Mouse (Mus musculus) kidney, adult 2 months (tissue): ENCODE measurements around the gene Cntfr. TPM values are rescaled to one million over a fixed set of nuclear protein-coding genes. Genes with fewer than 3 reads are reported as not detected.

Experiments used
- DNase-seq: peaks from one replicate; pipeline ENCODE4 v3.0.0; 2021
- H3K27ac ChIP-seq: fragments of 200-500 bp; 2 replicates; pipeline ENCODE4 v1.5.1; 2012; ENCODE audit warnings: low read depth, low read length, control low read depth, inconsistent platforms; ENCODE audit not compliant: insufficient read depth
- H3K27me3 ChIP-seq: fragments of 200-500 bp; replicated peaks from 2 replicates; pipeline ENCODE4 v1.6.1; 2012; ENCODE audit warnings: mild to moderate bottlenecking, moderate library complexity, low read length, inconsistent platforms; ENCODE audit not compliant: control insufficient read depth, insufficient read depth
- H3K36me3 ChIP-seq: fragments of 200-500 bp; 2 replicates; pipeline ENCODE4 v1.6.1; 2012; ENCODE audit warnings: mild to moderate bottlenecking, moderate library complexity, low read length, inconsistent platforms; ENCODE audit not compliant: control insufficient read depth, insufficient read depth
- H3K4me1 ChIP-seq: fragments of 200-500 bp; 2 replicates; pipeline ENCODE4 v1.6.1; 2011; ENCODE audit warnings: low read length; ENCODE audit not compliant: control insufficient read depth, insufficient read depth
- H3K4me3 ChIP-seq: fragments of 200-500 bp; 2 replicates; pipeline ENCODE4 v1.5.1; 2011; ENCODE audit warnings: mild to moderate bottlenecking, low read depth, low read length, control low read depth; ENCODE audit not compliant: insufficient read depth
- CTCF ChIP-seq: fragments of 200-500 bp; conservative IDR thresholded peaks from 2 replicates; pipeline ENCODE4 v1.5.1; 2011; ENCODE audit warnings: low read depth, mild to moderate bottlenecking, control low read depth, low read length, moderate library complexity, mixed read lengths; ENCODE audit not compliant: insufficient read depth, insufficient read length
- POLR2A ChIP-seq: fragments of 200-500 bp; IDR thresholded peaks from one replicate; pipeline ENCODE4 v1.6.1; 2011; ENCODE audit warnings: low read depth, low read length, control low read depth
- WGBS: fragments of 180-500 bp; shearing (Covaris S2); methylation state at CpG from one replicate; pipeline ENCODE4 v1.1.7; 2018; 5-methylcytosine and 5-hydroxymethylcytosine counted together
- polyA plus RNA-seq: library from polyadenylated mRNA; depleted of rRNA; stranded (reverse); fragments of >200 nt; gene quantifications from 2 replicates; pipeline ENCODE4 v1.2.3, GENCODE M21; 2012

Cntfr gene
- polyA plus RNA-seq, 1 experiment: 15.9 TPM

GRCm38 (mm10) chr4:41653730-41654129 lies 43.2 kb downstream of the Cntfr start:
- Histone ChIP-seq H3K27ac (no peak overlapping the region), H3K4me3 (no peak overlapping the region), H3K36me3 (no peaks in the 10 kb centered on the region), H3K27me3 (no peaks in the 10 kb centered on the region), H3K4me1 (no peaks in the 10 kb centered on the region)
- WGBS: 54% methylated on average over 6 of the region's 6 CpGs
- no peak for DNase-seq
- TF ChIP-seq POLR2A (no peak), CTCF (no peak)

- WGBS: 50% methylated on average over 6 of the region's 6 CpGs
- TF ChIP-seq POLR2A (no peak), CTCF (peak; percentile 77)
- DNase-seq: peak; percentile 71
Measured at GRCm38 (mm10) chr4:41653296-41653695, 43.6 kb downstream of the Cntfr start.

GRCm38 (mm10) chr4:41648627-41649026 lies 48.3 kb downstream of the Cntfr start:
- Histone ChIP-seq H3K4me1 (no peaks in the 10 kb centered on the region), H3K4me3 (no peak overlapping the region), H3K27ac (no peak overlapping the region), H3K27me3 (no peaks in the 10 kb centered on the region), H3K36me3 (no peaks in the 10 kb centered on the region)
- WGBS: 80% methylated on average over 7 of the region's 7 CpGs
- no peak for DNase-seq
- no peak for TF ChIP-seq CTCF
- no peak for TF ChIP-seq POLR2A

More at GRCm38 (mm10) chr4:41653296-41653695, 43.6 kb downstream of the Cntfr start:
- Histone ChIP-seq H3K27ac (no peak overlapping the region), H3K27me3 (no peaks in the 10 kb centered on the region), H3K4me3 (no peak overlapping the region), H3K36me3 (no peaks in the 10 kb centered on the region), H3K4me1 (no peaks in the 10 kb centered on the region)

- no peaks in the 10 kb centered on the region for H3K4me1 ChIP-seq
- H3K27me3 ChIP-seq: no peaks in the 10 kb centered on the region
- no peak for DNase-seq
- TF ChIP-seq CTCF (no peak), POLR2A (no peak)
- WGBS: 62% methylated on average over 4 of the region's 4 CpGs
- no peak overlapping the region for H3K4me3 ChIP-seq
- H3K27ac ChIP-seq: no peak overlapping the region
- H3K36me3 ChIP-seq: no peaks in the 10 kb centered on the region
Measured at GRCm38 (mm10) chr4:41648157-41648556, 48.7 kb downstream of the Cntfr start.

GRCm38 (mm10) chr4:41645488-41645887 lies 51.4 kb downstream of the Cntfr start:
- no peak overlapping the region for H3K4me3 ChIP-seq
- TF ChIP-seq POLR2A (no peak), CTCF (peak; percentile 51)
- no peaks in the 10 kb centered on the region for H3K27me3 ChIP-seq
- no peaks in the 10 kb centered on the region for H3K36me3 ChIP-seq
- 8% methylated on average over 5 of the region's 5 CpGs for WGBS
- peaks cover under 1% of the 10 kb centered on the region; the same call in 1 of the 2 replicates for H3K4me1 ChIP-seq
- H3K27ac ChIP-seq: no peak overlapping the region
- DNase-seq: peak; percentile 52

GRCm38 (mm10) chr4:41641199-41641822 lies 55.6 kb downstream of the Cntfr start:
- no peaks in the 10 kb centered on the region for H3K27me3 ChIP-seq
- peaks cover 3% of the 10 kb centered on the region; the same call in 1 of the 2 replicates for H3K4me1 ChIP-seq
- 87% methylated on average over 6 of the region's 6 CpGs for WGBS
- H3K27ac ChIP-seq: no peak overlapping the region
- H3K4me3 ChIP-seq: no peak overlapping the region
- DNase-seq: no peak
- H3K36me3 ChIP-seq: no peaks in the 10 kb centered on the region
- TF ChIP-seq CTCF (no peak), POLR2A (no peak)

GRCm38 (mm10) chr4:41639913-41640507 lies 56.9 kb downstream of the Cntfr start, which contains the start of gene Enho:
Gene Enho, minus strand, starts transcription at chr4:41640324.
- H3K4me3 ChIP-seq: peak within 1 kb of the TSS; percentile 27
- under 1% methylated on average over 67 of the region's 74 CpGs for WGBS
- H3K4me1 ChIP-seq: peaks cover 3% of the 10 kb centered on the region; the same call in 1 of the 2 replicates
- no peak for TF ChIP-seq CTCF
- TF ChIP-seq POLR2A: no peak
- DNase-seq: peak; percentile 97
- H3K27ac ChIP-seq: no peak within 1 kb of the TSS
- H3K36me3 ChIP-seq: no peaks in the 10 kb centered on the region
- no peaks in the 10 kb centered on the region for H3K27me3 ChIP-seq
